Mouse (Mus musculus) gastrocnemius, postnatal 14 days (tissue): ENCODE measurements at regions not wholly inside any gene's neighbourhood (a gene's known extent, or its start where the extent isn't known, plus 50 kb on each side); places are given as distances from the start of the nearest gene placed in this dataset.
A peak's percentile ranks its signal among the peaks of the same experiment; 100 is the strongest.
"Not testable (repeated sequence)": the region's sequence is repeated elsewhere in the genome, so short reads cannot be mapped to it uniquely, and the experiment has no call there.

Experiments
- DNase-seq: peaks from one replicate; pipeline ENCODE4 v3.0.0; 2021; ENCODE audit warnings: mixed read lengths
- intact Hi-C: fragments of 180-260 bp; cut with DNase I; formaldehyde crosslinking; loops from one replicate; pipeline ENCODE4 v1.15.1; 2025; ENCODE audit warnings: low total_unique reads

DNA sequence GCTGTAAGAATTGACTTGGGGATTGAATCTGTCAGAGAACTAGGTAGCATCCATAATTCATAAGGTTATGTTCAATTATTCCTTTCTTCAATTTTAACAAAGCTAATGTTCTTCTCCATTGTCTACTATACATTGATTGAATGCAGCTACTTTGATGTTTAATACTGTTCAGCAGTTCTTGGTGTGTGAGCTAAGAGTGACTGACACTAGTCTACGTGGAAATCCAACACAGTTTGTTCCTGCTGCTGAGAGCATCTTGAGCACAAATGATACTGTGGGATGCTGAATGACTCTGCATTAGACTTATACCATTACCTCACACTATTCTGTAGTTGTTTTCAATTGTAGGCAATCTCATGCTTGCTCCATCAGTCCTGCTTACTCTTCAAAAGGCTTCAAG, 249.4 kb upstream of the Akr1e1 start:
- intact Hi-C loops: no loop called here
- no peak for DNase-seq

DNA sequence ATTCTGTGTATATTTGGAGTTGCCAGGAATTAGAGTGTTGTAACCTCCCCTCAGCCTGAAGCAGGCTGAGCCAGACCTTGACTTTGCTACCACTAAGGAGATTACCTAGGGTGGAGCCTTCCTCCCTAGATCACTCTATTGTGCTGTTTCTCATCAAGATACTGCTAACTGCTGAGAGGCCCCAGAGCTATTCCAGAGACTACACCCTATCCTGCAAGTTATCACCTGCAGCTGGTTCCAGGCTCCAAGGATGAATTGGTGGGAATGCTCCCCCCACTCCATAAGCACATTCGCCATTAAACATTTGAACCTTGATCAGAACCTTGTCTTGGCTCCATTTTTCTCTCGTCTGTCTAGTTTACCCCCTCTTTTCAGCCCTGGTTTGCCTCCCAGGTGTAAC, 230.5 kb upstream of the Akr1e1 start:
- DNase-seq, intact Hi-C loops: not testable (repeated sequence)

DNA sequence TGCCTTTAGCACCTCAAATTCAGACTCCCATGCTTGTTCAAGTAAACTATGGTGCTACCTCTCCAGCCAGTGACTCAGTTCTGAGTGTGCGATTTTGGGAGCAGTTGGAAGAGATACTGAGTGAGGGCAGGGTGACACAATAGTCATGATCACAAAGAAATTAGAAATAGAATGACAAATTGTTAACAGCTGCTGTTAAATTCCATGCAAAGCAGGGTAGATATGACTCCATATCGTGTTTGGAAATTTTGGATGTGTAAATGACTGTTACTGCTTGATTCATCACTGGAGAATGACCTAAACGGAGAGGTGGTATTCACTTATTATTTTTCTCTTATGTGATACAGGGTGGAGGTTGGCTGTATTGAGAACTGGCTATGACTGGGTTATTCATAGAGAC, 217.8 kb upstream of the Akr1e1 start:
- no peak for DNase-seq
- intact Hi-C loops: no loop called here

DNA sequence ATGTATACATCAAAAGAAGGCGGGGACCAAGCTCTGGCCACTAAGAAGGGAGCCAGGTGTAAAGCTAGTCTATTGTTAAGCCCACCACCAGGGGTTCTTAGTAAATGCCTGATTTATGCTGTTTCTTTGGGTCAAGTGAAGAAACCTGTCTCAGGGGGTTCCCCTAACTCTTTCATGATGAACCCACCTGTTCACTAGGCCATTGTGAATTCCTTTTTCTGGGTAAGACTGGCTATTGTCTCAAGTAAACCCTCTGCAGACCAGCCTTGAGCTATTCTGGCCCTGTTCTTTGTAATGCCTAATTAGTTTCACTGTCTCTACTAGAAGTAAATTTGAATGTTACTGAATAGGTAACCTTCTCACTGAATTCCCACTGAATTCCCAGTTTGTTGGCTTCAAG, 216.8 kb upstream of the Akr1e1 start:
- DNase-seq, intact Hi-C loops: not testable (repeated sequence)

DNA sequence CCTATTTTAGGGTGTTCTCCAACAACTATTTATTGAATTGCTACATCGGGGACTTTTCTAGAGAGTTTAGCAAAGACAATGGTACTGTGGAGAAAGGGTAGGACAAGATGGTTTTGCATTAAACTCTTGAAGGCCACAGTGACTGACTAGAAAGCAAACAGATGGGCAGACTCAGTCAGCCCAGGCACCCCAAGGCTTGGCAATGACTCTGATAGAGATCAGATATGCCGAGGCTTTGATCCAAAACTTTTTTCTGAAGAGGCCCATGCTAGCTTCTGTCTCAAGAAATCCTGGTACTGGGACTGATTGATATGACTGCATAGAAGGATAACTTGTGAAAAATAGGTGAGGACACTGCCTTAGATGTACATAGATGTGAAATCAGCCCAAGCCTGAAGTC, 197.9 kb upstream of the Akr1e1 start:
- intact Hi-C loops: no loop called here

DNA sequence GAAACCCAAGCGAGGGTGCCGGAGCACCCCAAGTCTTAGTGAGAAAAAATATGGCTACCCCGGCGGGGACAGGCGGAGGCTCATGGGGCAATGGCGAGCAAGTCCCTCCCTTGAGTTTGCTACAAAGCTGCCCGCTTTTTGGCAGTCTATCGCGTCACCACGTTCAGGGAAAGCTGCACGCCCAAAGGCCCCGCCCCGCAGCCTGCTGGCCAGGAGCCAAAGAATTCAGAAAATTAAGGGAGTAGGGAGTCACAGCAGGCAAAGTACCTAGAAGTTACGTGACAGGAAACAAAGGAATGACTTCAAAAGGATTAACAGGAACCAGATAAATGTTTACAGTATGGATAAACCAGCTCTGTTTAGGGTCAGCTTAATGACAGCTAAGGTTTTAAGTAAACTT, 191.7 kb upstream of the Akr1e1 start:
- intact Hi-C loops: no loop called here
- no peak for DNase-seq

More for the DNA sequence above, 197.9 kb upstream of the Akr1e1 start:
- no peak for DNase-seq

DNA sequence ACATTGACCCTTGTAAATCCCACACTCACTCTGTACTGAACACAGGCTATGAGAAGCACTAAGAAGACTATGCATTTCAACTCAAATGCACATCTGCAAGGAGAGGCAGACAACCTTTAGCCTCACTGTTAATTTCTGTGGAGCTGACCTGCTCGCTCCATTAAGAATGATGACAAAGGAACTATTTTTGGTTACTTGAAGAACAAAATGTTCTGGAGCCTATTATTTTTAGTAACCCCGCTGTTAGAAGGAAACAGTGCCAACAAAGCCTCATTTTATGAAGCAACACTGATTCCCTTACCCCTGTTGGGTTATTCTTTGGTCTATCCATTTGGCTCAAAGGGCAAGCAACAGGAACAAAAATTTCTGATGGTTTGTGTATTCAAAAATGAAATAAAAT, 182.2 kb upstream of the Akr1e1 start:
- intact Hi-C loops: no loop called here
- no peak for DNase-seq

DNA sequence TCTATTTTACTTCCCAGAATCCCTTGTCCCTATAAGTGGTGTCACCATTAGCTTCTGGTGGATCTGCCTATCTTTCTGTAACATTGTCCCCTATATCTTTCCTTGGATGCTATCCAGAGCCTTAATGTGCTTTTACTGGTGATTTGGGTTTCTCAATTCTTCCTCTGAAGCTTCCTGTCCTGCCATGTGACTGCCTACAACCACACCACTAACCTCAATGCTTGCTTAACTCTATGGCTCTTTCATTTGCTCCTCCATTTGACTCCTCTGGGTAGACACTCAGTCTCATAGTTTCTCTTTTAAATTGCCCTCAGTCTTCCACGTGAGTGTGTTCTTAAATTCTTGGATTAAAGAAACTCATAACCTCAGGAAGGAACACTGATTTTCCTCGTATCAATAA, 181.4 kb upstream of the Akr1e1 start:
- intact Hi-C loops: no loop called here
- no peak for DNase-seq

DNA sequence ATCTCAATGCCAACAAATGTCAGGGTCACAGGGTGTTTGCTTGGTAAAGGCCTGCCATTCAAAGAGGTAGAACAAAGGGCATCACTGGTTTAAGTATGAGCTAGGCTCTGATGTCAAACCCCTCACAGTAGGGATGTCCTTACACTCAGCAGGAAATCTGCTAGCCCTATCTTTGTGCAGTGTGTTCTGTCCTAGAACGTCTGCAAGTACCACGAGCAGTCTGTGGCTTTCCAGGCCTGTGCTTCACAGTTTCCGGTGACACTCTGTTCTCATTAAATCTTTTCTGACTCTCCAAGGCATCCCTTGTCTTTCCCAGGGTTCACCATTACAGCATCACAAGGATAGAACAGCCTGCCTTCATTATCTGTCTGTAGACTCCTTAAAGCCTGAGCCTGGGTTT, 174.3 kb upstream of the Akr1e1 start:
- no peak for DNase-seq
- intact Hi-C loops: no loop called here

DNA sequence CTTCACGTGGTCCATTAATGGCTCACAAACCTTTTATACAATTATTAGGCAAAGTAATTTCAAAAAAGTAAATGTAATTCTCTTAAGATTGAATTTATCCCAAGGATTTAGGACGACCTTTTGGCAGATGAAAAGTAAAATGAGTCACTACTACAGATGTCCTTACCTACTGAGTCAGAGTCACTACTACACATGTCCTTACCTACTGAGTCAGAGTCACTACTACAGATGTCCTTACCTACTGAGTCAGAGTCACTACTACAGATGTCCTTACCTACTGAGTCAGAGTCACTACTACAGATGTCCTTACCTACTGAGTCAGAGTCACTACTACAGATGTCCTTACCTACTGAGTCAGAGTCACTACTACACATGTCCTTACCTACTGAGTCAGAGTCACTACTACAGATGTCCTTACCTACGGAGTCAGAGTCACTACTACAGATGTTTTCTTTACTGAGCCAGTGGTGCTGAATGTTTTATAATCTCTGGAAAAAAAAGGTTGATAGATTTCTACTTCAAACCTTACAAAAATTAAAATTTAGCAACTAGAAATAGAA, 169.4 kb upstream of the Akr1e1 start:
- DNase-seq, intact Hi-C loops: not testable (repeated sequence)

DNA sequence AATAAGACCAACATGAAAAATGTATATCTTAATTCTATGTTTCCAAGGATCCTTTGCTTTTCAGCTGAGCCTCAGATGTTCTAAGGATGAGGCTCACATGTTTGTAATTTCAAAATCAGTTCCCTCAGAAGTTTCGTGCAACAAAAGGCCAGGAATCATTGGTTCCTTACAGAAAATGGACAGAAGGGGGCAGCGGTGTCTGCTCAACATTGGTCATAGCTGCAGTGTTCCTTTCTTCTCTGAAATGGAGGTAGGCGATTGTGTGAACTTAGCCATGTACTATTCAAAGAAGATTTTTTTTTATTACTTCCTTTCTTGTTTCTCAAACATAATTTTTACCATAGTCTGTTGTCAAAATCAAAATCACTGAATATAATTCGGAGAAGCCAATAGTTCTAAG, 167.9 kb upstream of the Akr1e1 start:
- DNase-seq: peak; percentile 51
- intact Hi-C loops: no loop called here

DNA sequence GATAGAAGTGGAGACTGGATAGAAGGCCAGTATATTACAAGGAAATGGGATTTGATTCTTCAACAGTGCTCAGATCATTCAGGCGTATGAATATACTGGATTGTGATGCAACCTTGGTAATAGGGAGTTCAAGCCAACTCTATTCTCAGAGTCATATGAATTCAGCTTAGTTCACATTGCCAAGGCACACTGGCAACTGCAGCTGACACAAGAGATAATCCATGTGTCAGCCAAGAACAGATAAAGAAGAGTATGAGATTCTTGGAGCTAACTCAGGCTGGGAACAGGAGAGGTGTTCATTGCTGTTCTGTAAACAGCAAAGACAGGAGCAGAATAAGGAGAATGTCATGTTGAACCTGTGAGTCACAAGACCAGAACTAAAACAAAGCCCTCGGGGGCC, 163.3 kb upstream of the Akr1e1 start:
- peak; percentile 17 for DNase-seq
- intact Hi-C loops: no loop called here

DNA sequence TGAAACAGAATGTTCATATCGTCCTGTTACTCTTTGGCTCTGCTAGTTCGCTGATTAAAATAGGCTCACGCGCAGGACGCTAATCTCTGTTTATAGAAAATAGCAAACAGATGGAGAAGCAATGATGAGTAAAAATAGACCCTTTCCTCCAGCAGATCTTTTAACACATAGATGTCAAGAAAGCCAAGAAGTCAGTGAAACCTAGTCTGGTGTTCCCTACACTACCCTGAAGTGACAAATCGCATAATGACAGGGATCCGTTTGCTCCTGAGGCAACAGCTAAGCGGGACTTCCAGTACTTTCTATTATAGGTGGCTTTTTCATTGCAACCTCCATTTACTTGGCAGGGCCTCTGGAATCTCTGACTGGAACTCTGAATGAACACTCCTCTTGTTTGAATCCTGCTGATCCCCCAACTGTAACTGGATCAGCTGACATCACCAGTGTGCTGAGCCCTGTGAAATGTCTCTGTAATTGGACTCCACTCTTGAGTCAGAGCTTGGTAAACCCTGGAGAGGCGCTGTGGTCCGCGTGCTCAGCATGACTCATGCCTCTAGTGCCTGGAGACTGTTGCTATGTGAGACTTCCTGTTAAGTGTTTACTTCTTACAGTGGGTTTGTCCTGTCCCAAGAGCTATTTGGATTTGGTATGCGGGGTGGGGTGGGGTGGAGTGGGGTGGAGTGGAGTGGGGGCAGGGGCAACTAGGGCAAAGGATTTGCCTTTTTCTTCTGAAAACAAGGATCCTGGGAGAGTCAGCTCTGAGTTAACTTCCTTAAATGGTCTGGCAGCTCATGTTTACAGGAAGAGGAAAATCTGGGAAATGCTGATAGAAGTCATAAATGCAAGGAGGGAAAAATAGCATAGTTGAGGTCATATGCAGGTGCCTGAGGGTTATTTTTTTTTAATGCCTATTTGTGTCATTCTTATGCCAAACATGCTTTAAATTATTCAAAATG, 162.4 kb upstream of the Akr1e1 start:
- DNase-seq: peak; percentile 80
- intact Hi-C loops: no loop called here

DNA sequence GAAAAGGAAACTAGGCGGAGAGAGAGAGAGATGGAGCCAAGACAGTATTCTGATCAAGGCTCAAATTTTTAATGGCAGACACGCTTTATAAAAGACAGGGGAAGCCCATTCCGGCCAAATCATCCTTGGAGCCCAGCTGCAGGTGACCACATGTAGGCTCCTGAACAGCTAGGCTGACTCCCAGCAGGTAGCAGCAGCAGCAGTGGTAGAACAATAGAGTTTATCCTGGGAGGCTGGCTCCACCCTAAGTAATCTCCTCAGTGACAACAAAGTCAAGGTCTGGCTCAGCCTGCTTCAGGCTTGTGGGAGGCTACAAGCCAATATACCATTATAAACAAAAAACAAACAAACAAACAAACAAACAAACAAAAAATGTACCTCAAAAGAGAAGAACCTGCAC, 151.0 kb upstream of the Akr1e1 start:
- intact Hi-C loops: no loop called here
- no peak for DNase-seq

DNA sequence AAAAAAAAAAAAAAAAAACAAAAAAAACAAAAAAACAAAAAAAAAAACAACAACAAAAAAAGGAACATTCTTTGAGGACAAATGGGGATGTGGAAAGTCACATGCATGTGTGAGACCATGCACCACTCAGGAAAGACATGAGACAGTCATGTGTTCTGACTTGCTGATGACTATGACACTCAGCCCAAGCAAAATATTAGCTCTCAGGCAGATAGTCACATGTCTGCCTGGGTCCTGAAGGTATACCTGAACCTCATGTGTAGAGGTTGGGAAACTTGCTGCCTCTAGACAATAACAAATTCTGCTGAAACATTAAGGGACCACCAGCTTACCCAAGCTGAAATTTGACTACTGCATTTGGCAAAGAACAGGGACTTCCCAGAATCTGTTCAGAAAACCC, 147.6 kb upstream of the Akr1e1 start:
- no peak for DNase-seq
- intact Hi-C loops: no loop called here

DNA sequence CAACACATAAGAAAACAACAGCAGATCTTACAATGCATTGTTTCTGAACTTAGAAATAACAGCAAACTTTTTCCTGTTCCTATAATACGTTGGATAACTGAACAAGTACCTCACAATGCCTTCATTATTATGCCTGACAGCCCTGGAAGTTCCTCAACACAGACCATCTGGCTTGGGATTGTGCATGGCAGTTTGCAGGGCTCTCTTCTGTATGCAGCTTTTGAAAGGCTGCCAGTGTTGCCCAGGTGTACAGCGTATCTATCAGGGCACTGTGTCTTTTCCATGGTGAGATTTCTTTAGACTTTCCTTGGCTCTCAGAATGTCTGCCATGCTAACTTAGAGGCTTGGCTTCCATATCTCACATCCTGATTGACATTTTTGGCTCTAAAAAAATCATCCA, 134.0 kb upstream of the Akr1e1 start:
- DNase-seq: no peak
- intact Hi-C loops: no loop called here

DNA sequence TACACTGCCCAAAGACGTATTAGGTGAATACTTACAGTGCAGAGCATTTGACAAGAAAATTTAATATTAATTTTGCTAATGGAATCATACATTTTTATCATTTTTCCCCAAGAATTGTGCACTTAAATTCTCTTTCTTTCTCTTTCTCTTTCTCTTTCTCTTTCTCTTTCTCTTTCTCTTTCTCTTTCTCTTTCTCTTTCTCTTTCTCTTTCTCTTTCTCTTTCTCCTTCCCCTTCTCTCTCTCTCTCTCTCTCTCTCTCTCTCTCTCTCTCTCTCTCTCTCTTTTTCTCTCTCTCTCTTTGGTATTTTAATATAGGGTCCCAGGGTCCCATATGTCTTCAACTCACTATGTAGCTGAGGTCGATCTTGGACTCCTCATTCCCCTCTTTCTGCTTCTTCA, 107.3 kb upstream of the Akr1e1 start:
- intact Hi-C loops: not testable (repeated sequence)

DNA sequence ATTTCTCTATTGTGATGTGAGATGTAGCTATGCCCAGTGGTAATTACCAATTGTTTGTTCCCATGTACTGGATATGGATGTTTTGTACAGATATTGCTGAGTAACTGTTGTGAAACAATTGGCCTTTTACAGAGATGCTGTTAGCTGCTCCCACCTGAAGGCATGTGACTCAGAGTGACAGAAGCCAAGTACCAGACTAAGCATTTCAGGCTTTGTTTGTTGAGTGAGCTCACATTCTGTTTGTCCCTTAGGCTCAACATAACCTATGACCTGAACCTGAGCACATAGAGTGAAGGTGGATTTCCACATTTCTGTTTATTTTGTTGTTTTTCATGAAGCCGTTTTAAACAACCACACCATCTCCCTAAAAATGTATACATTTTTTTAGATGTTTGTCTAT, 105.8 kb upstream of the Akr1e1 start:
- intact Hi-C loops: no loop called here
- no peak for DNase-seq

More for the DNA sequence above, 107.3 kb upstream of the Akr1e1 start:
- not testable (repeated sequence) for DNase-seq

DNA sequence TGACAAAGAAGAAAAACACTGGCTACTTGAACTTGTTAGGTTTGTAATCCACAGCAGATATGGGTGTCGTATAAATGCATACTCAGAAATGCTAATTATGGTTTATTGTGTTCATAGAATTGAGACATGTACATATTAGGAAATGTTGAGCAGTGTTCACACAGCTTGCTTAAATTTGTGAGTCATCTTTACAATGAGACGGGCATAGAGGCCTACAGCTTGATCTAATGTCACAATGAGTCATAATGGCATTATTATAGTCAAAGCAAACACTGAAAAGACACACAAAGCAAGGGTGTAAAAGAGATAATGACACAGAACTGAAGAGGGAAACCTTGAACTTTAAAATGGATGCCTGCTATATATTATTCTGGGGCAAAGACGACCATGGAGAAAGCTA, 103.7 kb upstream of the Akr1e1 start:
- DNase-seq: no peak
- intact Hi-C loops: no loop called here

DNA sequence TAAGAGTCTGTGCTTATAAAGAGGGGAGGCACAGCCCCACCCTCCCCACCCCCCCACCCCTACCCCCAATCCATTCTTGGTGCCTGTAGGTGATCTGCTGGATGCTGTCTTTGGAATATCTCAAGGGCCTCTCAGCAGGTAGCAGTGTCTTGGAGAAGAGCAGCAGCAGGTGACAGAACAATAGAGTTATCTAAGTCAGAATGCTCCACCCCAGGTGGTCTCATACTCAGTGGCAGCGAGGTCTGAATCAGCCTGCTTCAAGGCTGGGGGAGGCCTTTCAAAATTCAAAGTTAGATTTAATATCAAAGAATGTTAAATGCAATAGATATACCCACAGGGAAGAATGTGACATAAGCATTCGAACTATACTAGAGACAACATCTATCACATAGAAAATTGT, 90.6 kb upstream of the Akr1e1 start:
- intact Hi-C loops: not testable (repeated sequence)

More for the DNA sequence above, 90.6 kb upstream of the Akr1e1 start:
- not testable (repeated sequence) for DNase-seq
